Mouse (Mus musculus) neural tube, embryonic 11.5 days (tissue): ENCODE results near the gene Ttll11. TPM values are rescaled to one million over a fixed set of nuclear protein-coding genes. Genes with fewer than 3 reads are reported as not detected.

Source experiments
- ATAC-seq: fragments of 200-750 bp; cut with Nextera tagmentation; 2 replicates; pipeline ENCODE4 v1.8.0; 2017; ENCODE audit warnings: moderate number of reproducible peaks, mild to moderate bottlenecking, moderate TSS enrichment, moderate library complexity; ENCODE audit not compliant: insufficient read depth, low FRiP score, low TSS enrichment
- DNase-seq: peaks from one replicate; pipeline ENCODE4 v3.0.0-alpha.2; 2015; ENCODE audit warnings: low spot score
- H3K27ac ChIP-seq: fragments of 300-500 bp; sonication (generic); 2 replicates; pipeline ENCODE4 v1.5.1; 2014; ENCODE audit warnings: low read depth, mild to moderate bottlenecking, low read length
- H3K27me3 ChIP-seq: fragments of 300-500 bp; sonication (generic); 2 replicates; pipeline ENCODE4 v1.6.1; 2014; ENCODE audit warnings: mild to moderate bottlenecking, low read length, mixed read lengths; ENCODE audit not compliant: control insufficient read depth, insufficient read depth
- H3K36me3 ChIP-seq: fragments of 300-500 bp; sonication (generic); 2 replicates; pipeline ENCODE4 v1.6.1; 2014; ENCODE audit warnings: mild to moderate bottlenecking, low read length, moderate library complexity, mixed read lengths; ENCODE audit not compliant: control insufficient read depth, insufficient read depth
- H3K4me1 ChIP-seq: fragments of 300-500 bp; sonication (generic); 2 replicates; pipeline ENCODE4 v1.6.1; 2014; ENCODE audit warnings: low read length, mixed read lengths; ENCODE audit not compliant: control insufficient read depth, insufficient read depth
- H3K4me2 ChIP-seq: fragments of 300-500 bp; sonication (generic); 2 replicates; pipeline ENCODE4 v1.6.1; 2014; ENCODE audit warnings: low read depth, mild to moderate bottlenecking, moderate library complexity
- H3K4me3 ChIP-seq: fragments of 300-500 bp; sonication (generic); 2 replicates; pipeline ENCODE4 v1.5.1; 2014; ENCODE audit warnings: low read depth, low read length
- H3K9ac ChIP-seq: fragments of 300-500 bp; sonication (generic); 2 replicates; pipeline ENCODE4 v1.6.1; 2014; ENCODE audit warnings: mild to moderate bottlenecking, low read length
- H3K9me3 ChIP-seq: fragments of 300-500 bp; sonication (generic); 2 replicates; pipeline ENCODE4 v1.6.1; 2016; ENCODE audit warnings: low read length; ENCODE audit not compliant: control insufficient read depth
- WGBS: fragments of 180-500 bp; shearing (Covaris S2); extraction: QIAGEN DNeasy Blood & Tissue Kit; methylation state at CpG from one replicate; pipeline ENCODE4 v1.1.7; 2014; 5-methylcytosine and 5-hydroxymethylcytosine counted together
- polyA plus RNA-seq: library from polyadenylated mRNA; unstranded; fragments of >200 nt; fragmentation: Nextera tagmentation; extraction: Ambion mirVana; gene quantifications from 2 replicates; pipeline ENCODE4 v1.2.1, GENCODE M21; 2014

Ttll11 gene
- polyA plus RNA-seq, 1 experiment from 2014 or later = 2.1 TPM

- Histone ChIP-seq H3K9me3 (no peaks in the 10 kb centered on the region), H3K36me3 (peaks cover 40% of the 10 kb centered on the region), H3K9ac (no peak overlapping the region), H3K4me1 (no peaks in the 10 kb centered on the region), H3K27ac (no peak overlapping the region), H3K4me2 (no peak overlapping the region), H3K27me3 (no peaks in the 10 kb centered on the region), H3K4me3 (no peak overlapping the region)
- no peak for DNase-seq
- WGBS = 88% methylated on average over 9 of the region's 9 CpGs
- no peak for ATAC-seq
Measured at GRCm38 (mm10) chr2:35722821-35723220, 256.9 kb downstream of the Ttll11 start.

GRCm38 (mm10) chr2:35720956-35721355 is 258.8 kb downstream of the Ttll11 start:
- no peaks in the 10 kb centered on the region for H3K27me3 ChIP-seq
- H3K9ac ChIP-seq = no peak overlapping the region
- H3K27ac ChIP-seq = no peak overlapping the region
- H3K4me3 ChIP-seq = no peak overlapping the region
- peaks cover 38% of the 10 kb centered on the region for H3K36me3 ChIP-seq
- WGBS = 92% methylated on average over 9 of the region's 9 CpGs
- no peak overlapping the region for H3K4me2 ChIP-seq
- DNase-seq = no peak
- no peaks in the 10 kb centered on the region for H3K9me3 ChIP-seq
- no peaks in the 10 kb centered on the region for H3K4me1 ChIP-seq
- ATAC-seq = no peak

GRCm38 (mm10) chr2:35720550-35720949 is 259.2 kb downstream of the Ttll11 start:
- Histone ChIP-seq H3K9ac (no peak overlapping the region), H3K27me3 (no peaks in the 10 kb centered on the region), H3K4me2 (no peak overlapping the region), H3K4me1 (no peaks in the 10 kb centered on the region), H3K9me3 (no peaks in the 10 kb centered on the region), H3K36me3 (peaks cover 38% of the 10 kb centered on the region), H3K27ac (no peak overlapping the region), H3K4me3 (no peak overlapping the region)
- WGBS = 90% methylated on average over 12 of the region's 13 CpGs
- DNase-seq (no peak), ATAC-seq (no peak)

GRCm38 (mm10) chr2:35720104-35720503 is 259.6 kb downstream of the Ttll11 start:
- 94% methylated on average over 12 of the region's 12 CpGs for WGBS
- no peaks in the 10 kb centered on the region for H3K27me3 ChIP-seq
- no peak for DNase-seq
- H3K4me2 ChIP-seq = no peak overlapping the region
- ATAC-seq = no peak
- no peak overlapping the region for H3K27ac ChIP-seq
- no peaks in the 10 kb centered on the region for H3K9me3 ChIP-seq
- H3K4me1 ChIP-seq = no peaks in the 10 kb centered on the region
- H3K36me3 ChIP-seq = peaks cover 41% of the 10 kb centered on the region
- H3K4me3 ChIP-seq = no peak overlapping the region
- no peak overlapping the region for H3K9ac ChIP-seq

- H3K27me3 ChIP-seq = no peaks in the 10 kb centered on the region
- WGBS = 90% methylated on average over 12 of the region's 12 CpGs
- ATAC-seq (no peak), DNase-seq (no peak)
- H3K4me1 ChIP-seq = no peaks in the 10 kb centered on the region
- peaks cover 42% of the 10 kb centered on the region for H3K36me3 ChIP-seq
- H3K4me2 ChIP-seq = no peak overlapping the region
- no peak overlapping the region for H3K9ac ChIP-seq
- H3K9me3 ChIP-seq = no peaks in the 10 kb centered on the region
- no peak overlapping the region for H3K27ac ChIP-seq
- no peak overlapping the region for H3K4me3 ChIP-seq
Measured at GRCm38 (mm10) chr2:35719230-35720005, 260.3 kb downstream of the Ttll11 start.

GRCm38 (mm10) chr2:35718662-35719061 is 261.1 kb downstream of the Ttll11 start:
- no peak for ATAC-seq
- WGBS = 95% methylated on average over 9 of the region's 9 CpGs

GRCm38 (mm10) chr2:35718003-35718500 is 261.7 kb downstream of the Ttll11 start:
- no peaks in the 10 kb centered on the region for H3K27me3 ChIP-seq
- H3K4me1 ChIP-seq = no peaks in the 10 kb centered on the region
- H3K4me3 ChIP-seq = no peak overlapping the region
- WGBS = 91% methylated on average over 5 of the region's 5 CpGs
- no peak for DNase-seq
- H3K27ac ChIP-seq = no peak overlapping the region
- H3K9ac ChIP-seq = no peak overlapping the region
- H3K9me3 ChIP-seq = no peaks in the 10 kb centered on the region
- no peak for ATAC-seq
- H3K4me2 ChIP-seq = no peak overlapping the region
- peaks cover 43% of the 10 kb centered on the region for H3K36me3 ChIP-seq

More at GRCm38 (mm10) chr2:35718662-35719061, 261.1 kb downstream of the Ttll11 start:
- no peak for DNase-seq
- Histone ChIP-seq H3K4me1 (no peaks in the 10 kb centered on the region), H3K9me3 (no peaks in the 10 kb centered on the region), H3K9ac (no peak overlapping the region), H3K27ac (no peak overlapping the region), H3K36me3 (peaks cover 41% of the 10 kb centered on the region), H3K4me2 (no peak overlapping the region), H3K4me3 (no peak overlapping the region), H3K27me3 (no peaks in the 10 kb centered on the region)

- 90% methylated on average over 1 of the region's 1 CpGs for WGBS
- Histone ChIP-seq H3K27me3 (no peaks in the 10 kb centered on the region), H3K4me1 (no peaks in the 10 kb centered on the region), H3K4me3 (no peak overlapping the region), H3K27ac (no peak overlapping the region), H3K9ac (no peak overlapping the region), H3K4me2 (no peak overlapping the region), H3K36me3 (peaks cover 41% of the 10 kb centered on the region), H3K9me3 (no peaks in the 10 kb centered on the region)
- DNase-seq (no peak), ATAC-seq (no peak)
Measured at GRCm38 (mm10) chr2:35716175-35716574, 263.5 kb downstream of the Ttll11 start.

- Histone ChIP-seq H3K36me3 (peaks cover 39% of the 10 kb centered on the region), H3K9me3 (no peaks in the 10 kb centered on the region), H3K27ac (no peak overlapping the region), H3K27me3 (no peaks in the 10 kb centered on the region), H3K4me2 (no peak overlapping the region), H3K4me1 (no peaks in the 10 kb centered on the region), H3K4me3 (no peak overlapping the region), H3K9ac (no peak overlapping the region)
- DNase-seq (no peak), ATAC-seq (no peak)
- WGBS = 91% methylated on average over 3 of the region's 3 CpGs
Measured at GRCm38 (mm10) chr2:35715485-35715884, 264.2 kb downstream of the Ttll11 start.
